Mouse (Mus musculus) telencephalon, adult 2 months (tissue): ENCODE results near the gene Them5.

Experiments
- DNase-seq: peaks from one replicate; pipeline ENCODE4 v3.0.0-alpha.2; 2011; ENCODE audit warnings: low read depth, low spot score

Them5 gene

DNA sequence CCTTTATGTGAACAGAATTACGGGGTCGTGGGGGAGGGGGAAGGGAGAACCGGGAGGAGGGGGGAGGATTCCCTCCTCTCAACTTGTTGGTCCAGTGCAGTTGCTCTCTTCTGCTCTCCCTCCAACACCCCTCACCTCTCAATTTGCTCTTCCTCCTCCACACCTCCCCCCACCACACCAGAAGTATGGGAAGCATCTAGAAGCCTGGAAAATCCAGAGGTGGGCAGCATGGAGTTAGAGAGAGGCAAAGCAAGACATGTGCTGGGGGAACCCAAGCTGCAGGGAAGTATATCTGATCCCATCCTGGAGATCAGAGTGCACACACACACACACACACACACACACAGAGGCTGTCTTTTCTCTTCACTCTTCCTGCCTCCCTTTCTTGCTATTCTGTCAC is 30.1 kb downstream of the Them5 start:
- DNase-seq: no peak

DNA sequence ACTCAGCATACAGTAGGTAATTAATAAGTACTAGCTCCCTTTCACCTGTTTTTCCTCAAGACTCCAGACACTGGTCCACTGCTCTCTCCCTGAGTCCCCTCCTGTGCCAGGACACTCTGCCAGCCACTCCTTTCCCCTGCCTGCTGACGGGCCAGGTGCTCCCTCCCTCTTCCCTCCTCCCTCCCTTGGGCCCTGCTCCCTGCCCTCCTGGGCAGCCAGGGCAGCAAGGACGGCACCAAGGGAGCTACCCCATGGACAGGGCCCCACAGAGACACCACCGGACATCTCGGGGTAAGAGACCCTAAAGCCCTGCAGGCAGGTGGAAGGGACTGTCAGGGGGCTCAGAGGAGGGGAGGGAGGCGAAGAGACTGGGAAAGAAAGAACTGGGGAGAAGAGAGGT is 30.7 kb downstream of the Them5 start, which contains the start of gene Rorc:
TSS of gene Rorc (plus strand) at position 154 of the 400 bp plus-strand sequence.
- DNase-seq: no peak

DNA sequence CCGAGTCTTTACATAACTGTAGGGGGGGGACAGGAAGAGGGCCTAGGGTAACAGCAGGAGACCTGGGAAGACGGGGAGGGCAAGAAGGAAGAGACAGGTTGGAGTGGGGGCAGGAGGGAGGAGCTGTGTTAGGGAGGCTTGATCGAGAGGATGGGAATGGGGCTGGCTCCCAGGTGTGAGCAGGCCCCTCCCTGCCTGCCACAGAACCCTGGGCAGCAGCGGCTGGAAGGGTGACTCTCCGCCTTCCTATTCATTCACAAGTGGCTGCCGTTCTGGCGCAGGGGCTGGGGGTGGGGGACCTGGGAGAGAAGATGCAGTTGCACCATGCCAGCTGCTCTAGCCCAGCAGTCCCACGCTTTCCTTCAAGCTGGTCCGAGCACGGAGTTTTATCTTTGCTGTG is 31.2 kb downstream of the Them5 start:
- no peak for DNase-seq

DNA sequence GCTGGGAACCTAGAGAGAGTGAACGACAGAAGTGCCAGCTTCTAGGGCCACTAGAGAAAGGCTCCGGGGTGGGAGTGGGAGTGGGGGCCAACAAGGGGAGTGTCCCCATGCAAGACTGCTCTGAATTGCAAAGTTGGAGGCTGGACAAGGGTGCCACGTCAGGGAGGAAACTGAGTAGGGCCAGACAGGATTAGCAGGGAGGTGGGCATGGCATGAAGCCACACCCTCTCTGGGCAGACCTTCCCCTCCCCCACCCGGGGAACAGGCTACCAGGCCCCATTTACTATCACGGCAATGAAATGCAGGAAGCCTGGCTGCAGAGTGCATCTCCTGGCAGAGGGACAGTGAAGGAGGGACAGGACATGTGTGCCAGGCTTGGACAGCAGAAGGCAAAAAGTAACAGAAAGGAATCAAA is 31.7 kb downstream of the Them5 start:
- DNase-seq: no peak

DNA sequence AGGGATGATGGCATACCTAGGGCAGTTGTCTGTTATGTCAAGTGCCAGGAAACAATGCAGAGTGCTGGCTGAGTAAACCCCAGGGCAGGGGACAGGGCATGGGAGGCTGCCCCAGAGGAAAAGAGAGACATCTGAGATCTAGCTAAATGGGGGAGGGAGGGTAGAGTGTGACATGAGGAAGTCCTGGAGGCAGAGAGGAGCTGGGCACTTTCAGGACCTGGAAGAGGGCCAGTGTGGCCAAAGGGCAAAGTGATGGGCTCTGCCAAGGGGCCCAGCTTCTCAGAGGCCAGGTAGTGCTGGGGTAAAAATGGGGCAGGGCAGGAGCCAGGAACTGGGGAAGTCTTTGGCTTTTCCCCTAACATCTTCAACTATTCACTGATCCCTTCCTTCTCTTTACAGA is 32.7 kb downstream of the Them5 start:
- DNase-seq: no peak

GRCm38 (mm10) chr3:94375146-94375545 is 33.2 kb downstream of the Them5 start:
- no peak for DNase-seq

GRCm38 (mm10) chr3:94375861-94376260 is 34.0 kb downstream of the Them5 start:
- DNase-seq: no peak

- DNase-seq: no peak
Observed at GRCm38 (mm10) chr3:94377028-94377923, 35.4 kb downstream of the Them5 start.

GRCm38 (mm10) chr3:94379831-94380510 is 38.1 kb downstream of the Them5 start:
- no peak for DNase-seq

DNA sequence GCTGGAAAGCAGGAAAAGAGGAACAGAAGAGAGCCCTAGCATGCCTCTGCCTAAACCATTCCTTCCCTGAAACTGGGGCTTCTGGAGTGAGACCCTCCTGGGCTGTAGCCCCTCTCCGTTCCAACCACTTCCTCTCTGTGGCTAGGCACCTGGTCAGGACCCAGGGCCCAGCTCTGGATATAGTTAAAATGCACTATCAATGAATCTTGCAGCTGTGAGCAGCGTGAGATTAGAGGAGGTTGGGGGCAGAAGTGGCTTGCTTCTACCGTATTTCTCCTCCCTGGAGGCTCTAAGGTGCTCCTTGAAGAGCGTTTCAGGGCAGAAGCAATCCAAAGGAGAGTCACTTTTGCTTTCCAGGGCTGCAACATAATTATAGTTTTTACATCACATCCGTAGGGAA is 40.4 kb downstream of the Them5 start:
- no peak for DNase-seq

GRCm38 (mm10) chr3:94383476-94383875 is 41.6 kb downstream of the Them5 start:
- no peak for DNase-seq

- no peak for DNase-seq
Observed at GRCm38 (mm10) chr3:94386671-94387070, 44.8 kb downstream of the Them5 start.

DNA sequence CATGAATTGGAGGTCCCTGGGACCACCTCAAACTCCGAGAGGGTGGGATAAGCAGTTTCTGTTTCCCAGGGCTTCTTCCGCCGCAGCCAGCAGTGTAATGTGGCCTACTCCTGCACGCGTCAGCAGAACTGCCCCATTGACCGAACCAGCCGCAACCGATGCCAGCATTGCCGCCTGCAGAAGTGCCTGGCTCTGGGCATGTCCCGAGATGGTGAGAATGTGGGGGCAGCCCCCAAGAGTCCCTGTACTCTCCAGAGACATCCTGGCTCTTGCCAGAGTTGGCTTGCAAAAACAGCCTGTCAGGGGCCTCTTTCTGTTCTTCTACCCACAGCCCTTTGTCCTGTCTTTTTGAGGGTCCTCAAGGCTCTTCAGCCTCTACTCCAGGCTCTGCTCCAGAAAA is 45.5 kb downstream of the Them5 start:
- no peak for DNase-seq

GRCm38 (mm10) chr3:94388047-94388446 is 46.1 kb downstream of the Them5 start:
- no peak for DNase-seq

- DNase-seq: no peak
Observed at GRCm38 (mm10) chr3:94389420-94389819, 47.5 kb downstream of the Them5 start.

- DNase-seq: no peak
Observed at GRCm38 (mm10) chr3:94391001-94391400, 49.1 kb downstream of the Them5 start.

- no peak for DNase-seq
Observed at GRCm38 (mm10) chr3:94392128-94392527, 50.2 kb downstream of the Them5 start.

GRCm38 (mm10) chr3:94393049-94393448 is 51.1 kb downstream of the Them5 start:
- DNase-seq: no peak

GRCm38 (mm10) chr3:94396336-94396735 is 54.4 kb downstream of the Them5 start:
- no peak for DNase-seq

GRCm38 (mm10) chr3:94396851-94397250 is 55.0 kb downstream of the Them5 start:
- no peak for DNase-seq
